Mouse (Mus musculus) regulatory T cell (primary cell): ENCODE measurements around the gene Gbp8.

ENCODE experiments used
- in situ Hi-C: fragments of 300-600 bp; cut with MboI, MseI; formaldehyde crosslinking; loops from one replicate; pipeline ENCODE4 v1.15.1; 2025; ENCODE audit warnings: high pct_unique_total_duplicates

Gene Gbp8

GRCm38 (mm10) chr5:105062403-105062802 lies 76.9 kb downstream of the Gbp8 start:
- in situ Hi-C loops, result loop anchor here (5.0 kb wide), 2 partner anchors 75 kb away; partner anchors contain the start of genes Gbp4, Gbp8 and Gbp9

- in situ Hi-C loops, result loop anchor here (5.0 kb wide), 2 partner anchors 73 to 77 kb away; partner anchors contain the start of genes Gbp4, Gbp8 and Gbp9
Measured at GRCm38 (mm10) chr5:105060224-105060623, 79.1 kb downstream of the Gbp8 start.

GRCm38 (mm10) chr5:105055279-105055678 lies 84.1 kb downstream of the Gbp8 start:
- in situ Hi-C loops, result no loop called here

- in situ Hi-C loops, result loop anchor here (5.0 kb wide), 1 partner anchor 36 kb away; no protein-coding TSS in a partner anchor
Measured at GRCm38 (mm10) chr5:105053471-105054169, 85.7 kb downstream of the Gbp8 start.

- in situ Hi-C loops, result no loop called here
Measured at GRCm38 (mm10) chr5:105032362-105032761, 107.0 kb downstream of the Gbp8 start.

GRCm38 (mm10) chr5:105012551-105012950 lies 126.8 kb downstream of the Gbp8 start:
- in situ Hi-C loops, result loop anchor here (10.0 kb wide), 1 partner anchor 1358 kb away; the partner anchor contains the start of gene 1700016H13Rik

GRCm38 (mm10) chr5:105011570-105011969 lies 127.8 kb downstream of the Gbp8 start:
- in situ Hi-C loops, result loop anchor here (10.0 kb wide), 1 partner anchor 1357 kb away; the partner anchor contains the start of gene 1700016H13Rik

- in situ Hi-C loops, result loop anchor here (10.0 kb wide), 1 partner anchor 1356 kb away; the partner anchor contains the start of gene 1700016H13Rik
Measured at GRCm38 (mm10) chr5:105010376-105010775, 129.0 kb downstream of the Gbp8 start.

GRCm38 (mm10) chr5:104989411-104989810 lies 149.9 kb downstream of the Gbp8 start:
- in situ Hi-C loops, result loop anchor here (5.0 kb wide), 2 partner anchors 73 to 328 kb away; no protein-coding TSS in a partner anchor

- in situ Hi-C loops, result loop anchor here (5.0 kb wide), 2 partner anchors 74 to 329 kb away; no protein-coding TSS in a partner anchor
Measured at GRCm38 (mm10) chr5:104988000-104988399, 151.3 kb downstream of the Gbp8 start.

GRCm38 (mm10) chr5:104986706-104987105 lies 152.6 kb downstream of the Gbp8 start:
- in situ Hi-C loops, result loop anchor here (5.0 kb wide), 2 partner anchors 76 to 331 kb away; no protein-coding TSS in a partner anchor

- in situ Hi-C loops, result no loop called here
Measured at GRCm38 (mm10) chr5:104982535-104982934, 156.8 kb downstream of the Gbp8 start, which contains the start of gene Abcg3. Gene Abcg3 (minus strand): TSS chr5:104982718.

GRCm38 (mm10) chr5:104979040-104979513 lies 160.3 kb downstream of the Gbp8 start:
- in situ Hi-C loops, result no loop called here
